Mouse (Mus musculus) cerebellum, adult 11-12 months (tissue): Measurements from ENCODE around the gene Scgb3a1.

Source experiments
- DNase-seq: peaks from one replicate; pipeline ENCODE4 v3.0.0; 2022

Gene Scgb3a1

DNA sequence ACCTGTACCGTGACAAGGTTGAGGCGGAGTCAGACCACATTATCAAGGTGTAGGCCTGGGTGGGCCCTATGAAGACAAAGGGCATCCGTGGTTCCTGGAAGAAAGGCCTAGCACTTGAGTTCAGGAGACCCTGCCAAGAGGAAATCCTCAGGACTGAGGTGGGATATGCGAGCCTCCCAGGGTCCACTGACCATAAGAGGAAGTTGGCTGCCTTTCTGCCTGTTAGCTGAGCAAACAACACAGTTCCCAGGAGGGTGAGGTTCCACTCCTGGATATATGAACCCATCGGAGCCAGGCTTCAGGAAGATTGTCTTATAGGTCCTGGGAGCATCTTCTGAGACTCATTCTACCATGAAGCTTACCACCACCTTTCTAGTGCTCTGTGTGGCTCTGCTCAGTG, at the start of gene Scgb3a1:
Scgb3a1 (plus strand) TSS at position 301 of the 400 bp plus-strand sequence.
- no peak for DNase-seq

DNA sequence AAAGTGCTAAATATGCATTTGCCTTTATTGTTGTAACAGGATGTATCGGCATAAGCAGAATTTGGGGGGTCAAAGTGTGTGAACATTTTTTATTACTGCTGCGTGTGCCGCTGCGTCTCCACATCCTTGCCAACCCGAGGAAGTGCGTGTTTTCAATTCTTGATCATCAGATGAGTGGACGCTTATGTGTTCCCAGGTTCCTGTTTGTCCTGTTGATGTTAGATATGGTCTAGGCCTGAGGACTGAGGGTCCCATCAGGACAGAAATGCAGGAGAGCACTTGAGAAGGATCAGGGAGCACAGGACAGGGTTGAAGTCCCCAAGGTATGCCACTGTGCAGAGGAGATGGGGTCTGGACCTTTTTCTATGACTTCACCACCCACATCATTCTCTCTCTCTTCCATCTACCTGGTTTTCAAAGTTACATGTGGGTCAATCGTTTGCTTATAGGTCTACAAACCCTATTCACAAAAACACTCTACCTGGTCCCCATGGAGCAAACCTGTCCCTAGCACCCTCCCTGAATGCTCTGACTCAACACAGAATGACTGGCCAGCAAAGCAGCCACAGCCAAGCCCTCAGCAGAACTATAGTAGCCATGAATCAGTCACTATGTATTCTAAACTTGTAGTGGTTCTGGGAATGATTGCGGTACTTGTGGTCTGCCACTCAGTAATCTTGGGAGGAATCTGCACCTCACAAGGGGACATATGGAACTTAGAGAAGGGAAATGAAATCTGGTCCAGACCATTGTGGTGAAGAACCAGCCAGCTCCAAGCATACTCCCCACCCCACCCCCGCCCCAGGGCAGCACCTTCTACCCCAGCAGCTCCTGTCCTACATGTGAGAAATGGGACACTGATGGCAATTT, 47.3 kb upstream of the Scgb3a1 start:
- DNase-seq, result no peak

DNA sequence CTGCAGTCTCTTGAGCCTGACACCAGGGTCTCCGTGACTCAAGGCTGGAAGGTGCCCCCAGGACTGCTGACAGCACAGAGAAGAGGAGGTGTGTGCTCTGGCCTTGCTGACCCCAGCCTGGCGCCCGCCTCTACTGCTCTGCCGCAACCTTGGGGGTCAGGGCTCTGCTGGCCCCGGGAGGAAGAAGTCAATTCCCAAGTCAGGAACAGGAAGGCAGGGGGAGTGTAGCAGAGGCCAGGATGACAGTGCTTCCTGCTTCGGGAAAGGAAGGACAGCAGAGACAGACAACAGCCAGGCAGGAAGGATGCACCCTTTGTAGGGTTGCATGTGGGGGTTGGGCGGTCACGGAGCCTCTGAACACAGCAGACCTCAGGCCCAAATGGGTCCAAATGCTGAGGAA, 44.9 kb upstream of the Scgb3a1 start:
- no peak for DNase-seq

DNA sequence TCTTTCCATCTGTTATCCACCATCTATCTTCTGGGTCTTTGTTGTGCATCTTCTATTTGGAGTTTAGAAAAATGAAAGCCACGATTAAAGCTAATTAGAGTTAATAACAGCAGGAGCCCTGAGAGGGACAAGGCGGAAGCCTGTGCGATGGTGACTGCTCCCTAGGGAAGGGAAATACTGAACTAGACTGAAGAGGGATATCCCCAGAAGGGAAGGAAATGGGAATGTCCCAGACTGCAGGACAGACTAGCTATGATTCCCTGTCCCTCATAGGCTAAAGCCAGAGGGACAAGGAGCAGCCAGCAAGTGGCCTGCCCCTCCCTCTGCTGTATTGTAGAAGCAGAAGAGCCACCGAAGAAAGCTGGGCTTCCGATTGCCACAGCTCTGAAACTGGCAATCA, 41.5 kb upstream of the Scgb3a1 start:
- no peak for DNase-seq

DNA sequence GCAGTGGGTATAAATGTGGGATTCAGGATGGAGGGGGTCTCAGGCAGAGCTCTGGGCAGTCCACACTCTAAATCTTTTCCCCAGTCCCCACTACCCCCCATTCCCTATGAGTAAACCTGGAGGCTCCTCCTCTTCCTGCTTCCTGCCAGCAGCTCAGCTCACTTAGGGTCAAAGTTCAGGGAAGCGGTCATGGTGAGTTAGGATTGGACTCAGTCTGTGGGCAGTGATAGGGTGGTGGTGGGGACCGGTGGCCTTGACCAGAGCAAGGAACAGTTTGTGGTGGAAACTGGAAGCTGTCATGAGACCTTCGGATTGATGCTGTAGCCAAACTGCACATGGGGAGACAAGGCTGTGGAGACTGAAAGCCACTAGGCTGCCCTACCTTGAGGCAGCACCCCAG, 39.3 kb upstream of the Scgb3a1 start:
- no peak for DNase-seq

DNA sequence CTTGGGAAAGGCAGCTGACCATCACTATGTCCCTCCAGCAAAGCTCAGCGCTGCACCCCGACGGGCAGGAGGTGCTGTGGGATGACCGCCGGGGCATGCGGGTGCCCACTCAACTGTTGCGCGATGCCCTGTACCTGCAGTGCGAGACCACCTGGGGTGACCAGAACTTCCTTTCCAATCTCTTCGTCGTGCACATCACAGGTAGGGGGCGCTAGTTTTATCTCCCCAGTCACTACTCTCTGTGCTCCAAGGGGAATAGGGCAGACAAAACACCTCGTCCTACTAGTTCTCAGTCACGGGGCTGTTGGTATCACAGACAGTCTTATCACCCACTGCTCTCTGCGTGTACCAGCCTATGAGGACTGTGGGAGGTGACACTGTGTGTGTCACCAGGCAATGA, 37.5 kb upstream of the Scgb3a1 start:
- no peak for DNase-seq

DNA sequence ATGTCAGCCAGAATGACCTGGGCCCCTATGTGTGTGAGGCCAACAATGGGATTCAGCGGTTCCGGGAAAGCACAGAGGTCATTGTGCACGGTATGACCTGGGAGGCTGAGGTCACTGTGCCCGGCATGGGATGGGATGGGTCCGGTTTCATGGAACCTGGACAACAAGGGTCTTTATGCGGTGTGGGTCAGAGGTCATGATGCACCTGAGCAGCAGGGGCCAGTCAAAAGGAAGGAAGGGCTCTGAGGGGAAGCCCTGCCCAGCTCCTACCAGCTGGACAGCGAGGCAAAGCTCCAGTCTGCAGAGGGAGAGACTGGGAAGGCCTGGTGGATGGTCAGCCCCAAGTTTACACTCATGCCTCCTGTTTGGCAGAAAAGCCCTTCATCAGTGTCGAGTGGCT, 36.7 kb upstream of the Scgb3a1 start:
- DNase-seq, result no peak

DNA sequence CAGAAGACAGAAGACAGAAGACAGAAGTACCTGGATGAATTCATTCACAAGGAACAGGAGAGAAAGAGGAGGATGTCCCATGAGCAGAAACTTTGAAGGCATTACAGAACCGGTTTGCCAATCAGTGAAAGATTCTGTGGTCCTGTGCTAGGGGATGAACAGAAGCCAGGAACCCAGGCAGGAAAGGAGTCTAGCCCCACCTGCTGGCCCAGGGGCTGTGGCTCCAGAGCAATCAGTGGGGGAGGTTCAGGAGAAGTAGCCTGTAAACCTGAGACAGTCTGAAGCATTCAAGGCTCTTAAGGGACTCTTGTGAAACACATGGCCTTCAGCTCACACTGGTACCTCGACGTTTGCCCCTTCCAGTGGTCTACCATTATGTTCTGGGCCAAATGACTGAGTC, 32.3 kb upstream of the Scgb3a1 start:
- no peak for DNase-seq

DNA sequence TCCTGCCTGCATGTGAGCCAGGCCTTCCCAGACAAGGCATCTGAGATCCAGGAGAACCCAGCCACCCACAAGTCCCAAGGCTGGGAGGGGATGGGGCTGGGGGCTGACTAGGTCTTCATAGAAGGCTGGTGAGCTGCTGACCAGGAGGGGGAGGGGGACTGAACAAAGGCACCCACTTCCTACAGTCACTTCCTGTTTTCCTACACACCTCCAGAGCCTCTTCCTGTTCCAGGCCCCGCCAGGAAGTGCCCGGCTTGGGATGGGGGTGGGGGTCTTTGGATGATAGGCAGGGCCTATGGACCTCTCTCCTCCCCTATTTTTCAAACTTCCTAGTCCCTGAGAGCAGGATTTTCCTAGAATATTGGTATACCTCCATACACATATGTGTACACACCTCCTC, 31.2 kb upstream of the Scgb3a1 start:
- no peak for DNase-seq

DNA sequence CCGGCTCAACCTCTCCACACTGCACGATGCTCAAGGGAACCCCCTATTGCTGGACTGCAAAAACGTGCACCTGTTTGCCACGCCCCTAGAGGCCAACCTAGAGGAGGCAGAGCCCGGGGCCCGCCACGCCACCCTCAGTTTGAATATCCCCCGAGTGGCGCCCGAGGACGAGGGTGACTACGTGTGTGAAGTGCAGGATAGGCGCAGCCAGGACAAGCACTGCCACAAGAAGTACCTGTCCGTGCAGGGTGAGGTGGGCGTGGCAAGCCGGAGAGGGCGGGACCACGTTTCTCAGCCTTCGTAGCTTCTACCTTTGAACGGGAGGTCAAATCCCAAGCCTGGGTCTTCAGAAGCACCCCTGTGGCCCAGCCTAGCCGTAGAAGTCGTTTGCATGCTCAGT, 29.3 kb upstream of the Scgb3a1 start:
- DNase-seq, result no peak

DNA sequence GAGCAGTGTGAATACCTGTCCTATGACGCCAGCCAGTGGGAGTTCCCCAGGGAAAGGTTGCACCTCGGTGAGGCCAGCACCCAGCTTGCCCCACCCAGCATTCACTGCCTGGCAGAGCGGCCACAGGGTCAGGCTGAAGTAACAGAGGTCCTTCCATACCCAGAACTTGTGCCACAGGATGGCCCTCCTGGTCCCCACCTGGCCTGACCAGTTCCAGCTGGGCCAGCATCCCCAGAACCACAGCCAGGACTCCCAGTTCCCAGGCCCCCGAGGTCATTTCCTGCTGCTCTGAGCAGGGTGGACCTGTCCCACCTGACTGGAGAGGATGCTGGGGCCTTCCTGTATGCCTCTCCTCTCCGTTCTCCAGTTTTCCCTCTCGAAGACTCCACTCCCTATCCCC, 27.7 kb upstream of the Scgb3a1 start:
- DNase-seq, result no peak

DNA sequence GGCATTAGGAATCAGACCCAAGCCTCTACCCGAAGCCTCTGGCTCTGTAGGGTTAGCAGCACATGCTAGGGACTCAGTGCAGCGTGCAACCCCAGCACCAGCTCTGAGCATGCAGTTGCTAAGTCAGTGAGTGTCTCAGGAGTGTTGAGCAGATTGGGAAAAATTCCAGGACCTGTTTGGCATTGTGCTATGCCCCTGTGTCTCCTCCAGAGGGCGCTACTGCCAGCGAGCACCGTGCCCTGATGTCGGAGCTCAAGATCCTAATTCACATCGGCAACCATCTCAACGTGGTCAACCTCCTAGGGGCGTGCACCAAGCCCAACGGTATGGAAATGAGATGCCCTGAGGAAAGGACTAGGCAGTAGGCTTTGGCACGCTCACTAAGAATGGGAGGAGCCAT, 27.0 kb upstream of the Scgb3a1 start:
- no peak for DNase-seq

DNA sequence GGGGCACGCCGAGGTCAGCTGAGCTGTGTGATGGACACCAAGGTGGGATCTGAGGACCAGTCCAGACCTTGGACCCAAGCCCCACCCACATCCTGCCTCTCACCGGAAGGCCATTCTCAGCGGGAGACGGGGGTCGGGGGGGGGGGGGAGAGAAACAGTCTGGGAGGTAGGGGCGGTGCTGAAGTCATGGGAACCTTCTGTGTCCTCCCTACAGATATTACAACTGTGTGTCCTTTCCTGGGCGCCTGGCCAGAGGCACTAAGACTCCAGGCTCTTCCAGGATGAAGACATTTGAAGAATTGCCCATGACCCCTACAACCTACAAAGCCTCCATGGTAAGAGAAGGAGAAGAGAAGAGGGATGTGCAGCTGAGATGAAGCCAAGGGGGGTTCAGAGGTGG, 17.7 kb upstream of the Scgb3a1 start:
- no peak for DNase-seq

DNA sequence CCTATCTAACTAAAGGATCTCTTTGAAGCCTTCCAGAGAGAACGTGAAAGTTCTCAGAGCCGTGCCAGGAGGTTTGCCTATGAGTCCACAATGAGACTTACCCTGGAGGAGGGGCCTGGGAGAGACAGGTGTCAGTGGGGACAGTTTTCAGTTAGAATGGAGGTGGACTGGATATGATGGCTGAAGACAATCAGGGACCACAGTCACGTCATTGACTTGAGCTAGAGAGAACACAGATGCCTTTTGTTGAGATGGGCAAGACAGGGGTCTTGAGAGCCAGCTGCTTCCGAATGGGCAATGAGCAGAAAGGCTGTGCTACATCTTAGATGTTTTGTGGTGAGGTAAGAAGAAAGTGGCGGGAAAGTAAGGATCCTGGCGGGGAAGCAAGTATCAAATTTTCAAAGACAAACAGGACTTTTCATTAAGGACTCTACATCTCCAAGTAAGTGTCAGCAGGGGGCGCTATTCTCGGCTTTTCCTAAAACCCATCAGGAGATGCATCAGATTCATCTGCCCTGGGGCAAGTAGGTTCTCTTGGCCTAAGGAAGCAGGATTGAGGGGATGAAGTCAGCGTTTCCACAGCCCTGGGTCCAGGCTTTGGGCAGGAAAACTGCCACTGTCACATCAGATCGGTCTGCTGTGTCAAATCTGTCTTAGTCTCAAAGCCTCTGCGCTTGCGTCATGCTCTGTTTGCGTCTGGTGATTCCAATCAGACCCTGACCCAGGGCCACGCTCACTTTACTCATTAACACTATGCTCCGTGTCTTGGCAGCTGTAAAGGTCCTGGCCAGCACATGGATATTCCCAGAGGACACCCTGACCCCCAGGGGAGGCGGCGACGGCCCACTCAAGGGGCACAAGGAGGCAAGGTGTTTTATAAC, 13.1 kb upstream of the Scgb3a1 start:
- DNase-seq, result no peak

DNA sequence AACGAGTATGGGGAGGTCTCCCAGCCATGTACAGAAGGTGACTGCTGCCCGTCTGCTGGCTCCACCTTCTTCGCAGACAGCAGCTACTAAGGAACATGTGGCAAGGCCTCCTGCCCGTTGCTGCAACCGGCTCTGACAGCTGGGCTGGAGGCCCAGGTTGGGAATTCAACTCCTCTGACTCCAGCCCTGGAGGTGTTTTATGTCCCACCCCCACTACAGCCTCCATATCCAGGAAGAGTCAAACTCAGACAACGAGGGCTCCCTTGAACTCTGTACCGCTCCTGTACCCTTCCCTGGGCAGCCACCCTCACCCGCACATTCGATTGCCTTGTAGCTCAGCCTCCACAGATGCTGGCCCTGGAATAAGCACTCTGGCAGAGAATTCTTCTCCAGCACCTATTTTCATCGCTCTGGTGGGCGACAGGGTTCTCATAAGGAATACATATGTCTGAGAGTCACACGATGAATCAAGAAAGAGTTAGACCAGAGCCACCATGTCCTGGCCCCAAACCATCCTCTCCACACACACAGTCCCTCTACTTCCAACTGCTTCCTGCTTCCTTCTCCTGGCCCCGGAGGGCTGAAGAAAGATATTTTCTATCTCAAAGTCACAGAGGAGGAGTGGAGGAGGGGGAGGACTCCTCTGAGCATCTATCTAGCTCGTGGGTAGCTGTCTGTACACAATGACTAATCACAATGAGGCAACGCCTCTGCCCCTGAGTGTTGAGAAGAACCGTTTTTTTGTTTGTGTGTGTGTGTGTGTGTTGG, 12.2 kb upstream of the Scgb3a1 start:
- DNase-seq, result no peak

DNA sequence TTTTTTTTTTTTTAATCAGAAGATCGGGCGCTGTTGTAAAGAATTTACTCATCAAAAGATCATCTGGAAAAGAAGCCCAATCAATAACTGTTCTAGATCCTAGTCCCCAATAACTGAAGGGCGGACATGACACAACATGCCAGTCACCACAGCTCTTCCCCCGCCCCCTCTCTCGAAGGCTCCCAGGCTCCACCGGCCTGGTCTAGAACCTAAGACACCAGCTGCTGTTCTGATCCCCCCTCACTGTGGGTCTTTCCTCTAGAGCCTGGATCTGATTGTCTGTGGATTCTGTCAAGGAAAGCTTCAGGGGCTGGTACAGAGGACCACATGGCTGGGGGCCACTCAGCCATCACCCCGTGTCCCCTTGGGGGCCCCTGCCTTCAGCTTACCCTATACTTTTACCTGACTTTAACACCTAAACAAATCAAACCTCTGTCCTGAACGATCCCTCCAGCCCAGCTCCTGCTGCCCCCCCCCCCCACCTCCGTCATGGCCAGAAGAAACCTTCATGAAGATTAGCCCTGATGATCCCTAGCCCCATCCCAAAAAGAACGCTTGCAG, 11.6 kb upstream of the Scgb3a1 start:
- no peak for DNase-seq

DNA sequence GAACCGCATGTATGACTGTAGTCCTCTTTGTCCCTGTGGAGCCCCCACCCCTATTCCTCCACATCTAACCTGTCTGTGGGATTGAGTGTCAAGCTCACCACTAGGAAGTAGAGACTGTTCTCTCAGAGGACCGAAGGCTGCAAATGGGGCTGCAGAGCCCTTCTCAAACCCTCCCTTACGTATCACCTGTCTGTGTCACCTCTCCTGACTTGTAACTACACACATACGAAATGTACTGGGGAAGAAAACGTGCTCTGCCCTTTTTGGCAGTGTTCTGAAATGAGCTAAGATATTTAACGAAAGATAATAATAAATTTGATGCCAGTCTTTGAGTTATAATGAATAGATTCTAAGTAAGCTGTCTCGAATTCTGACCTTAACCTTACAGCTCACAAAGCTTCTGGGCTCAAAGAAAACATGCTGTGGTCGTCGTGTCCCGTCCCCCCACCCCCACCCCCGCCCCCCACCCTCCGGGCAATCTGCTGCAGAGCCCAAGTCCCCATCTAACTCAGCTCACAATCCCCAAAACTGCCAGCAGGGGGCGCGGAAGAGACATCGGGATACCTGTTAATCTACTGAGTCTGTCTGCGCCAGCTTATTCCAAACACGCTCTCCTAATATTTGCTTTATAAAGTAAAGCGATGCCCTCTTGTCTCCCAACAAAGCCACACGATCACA, 10.9 kb upstream of the Scgb3a1 start:
- peak; percentile 52 for DNase-seq

DNA sequence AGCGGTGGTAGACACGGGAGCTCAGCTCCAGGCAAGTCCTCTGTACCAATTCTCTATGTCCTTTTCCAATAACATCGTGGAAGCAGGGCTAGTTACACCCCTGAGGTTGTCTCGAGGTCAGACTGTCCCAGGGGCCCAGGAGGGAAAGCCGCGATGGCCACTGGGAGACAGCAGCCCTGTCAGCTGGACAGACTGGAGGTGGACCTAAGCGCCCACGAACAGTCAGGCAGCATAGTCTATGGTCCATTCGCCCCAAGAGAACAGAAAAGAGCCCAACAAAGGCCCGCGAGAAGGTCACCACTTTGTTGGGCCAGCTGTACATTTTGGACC, 10.4 kb upstream of the Scgb3a1 start:
- no peak for DNase-seq

DNA sequence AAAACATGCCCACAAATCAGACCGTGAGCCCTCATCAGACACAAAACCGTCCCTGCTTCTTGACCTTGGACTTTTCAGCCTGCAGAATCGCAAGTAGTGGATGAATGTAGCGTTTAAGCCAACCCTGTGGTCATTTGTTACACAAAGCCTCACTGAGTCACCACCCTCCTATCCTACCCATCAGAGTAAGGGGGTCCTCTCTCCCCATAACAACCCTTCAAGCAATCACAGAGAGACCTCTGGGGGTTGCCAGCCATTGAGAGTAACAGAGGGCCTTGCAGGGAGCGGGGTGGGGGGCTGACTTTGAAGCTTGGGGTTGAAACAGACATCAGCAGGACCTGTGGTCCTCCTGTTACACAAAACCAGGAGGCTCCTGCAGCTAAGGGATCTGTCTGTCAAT, 8.8 kb upstream of the Scgb3a1 start:
- no peak for DNase-seq

DNA sequence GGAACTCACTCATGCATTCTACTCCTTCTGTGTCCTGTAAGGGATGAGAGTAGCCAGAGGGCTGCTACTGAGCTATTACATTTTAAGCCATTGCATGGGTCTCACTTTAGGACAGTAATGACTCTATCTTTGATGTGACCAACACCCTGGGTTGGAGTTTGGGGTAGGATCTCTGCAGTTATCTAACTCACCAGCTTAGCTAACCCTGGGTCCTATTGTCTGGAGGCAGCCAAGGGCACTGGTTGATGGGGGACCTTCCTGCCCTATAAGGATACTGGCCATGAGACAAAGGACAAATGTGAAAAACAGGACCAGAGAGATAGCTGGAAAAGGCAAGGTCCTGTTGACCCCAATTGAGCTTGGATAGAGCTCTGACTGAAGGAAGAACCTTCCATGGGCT, 7.9 kb upstream of the Scgb3a1 start:
- DNase-seq, result no peak

DNA sequence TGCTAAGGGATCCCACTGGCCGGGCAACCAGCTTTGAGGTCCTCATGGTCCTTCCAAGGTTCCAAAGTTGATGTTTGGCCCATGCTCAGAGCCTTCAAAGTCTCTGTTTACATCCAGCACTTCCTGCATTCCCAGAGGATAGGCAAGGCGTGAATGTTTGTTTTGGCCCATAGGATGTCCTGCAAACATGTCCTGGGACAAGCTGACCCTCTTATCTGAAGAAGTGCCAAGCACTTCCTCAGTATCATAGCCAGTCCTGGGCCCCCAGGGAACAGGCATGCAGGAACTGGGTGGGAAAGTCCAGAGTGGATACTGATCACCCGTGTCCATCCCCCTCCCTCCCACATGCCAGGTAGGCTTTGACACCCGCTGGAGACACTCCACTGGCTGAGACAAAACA, 5.3 kb upstream of the Scgb3a1 start:
- no peak for DNase-seq

DNA sequence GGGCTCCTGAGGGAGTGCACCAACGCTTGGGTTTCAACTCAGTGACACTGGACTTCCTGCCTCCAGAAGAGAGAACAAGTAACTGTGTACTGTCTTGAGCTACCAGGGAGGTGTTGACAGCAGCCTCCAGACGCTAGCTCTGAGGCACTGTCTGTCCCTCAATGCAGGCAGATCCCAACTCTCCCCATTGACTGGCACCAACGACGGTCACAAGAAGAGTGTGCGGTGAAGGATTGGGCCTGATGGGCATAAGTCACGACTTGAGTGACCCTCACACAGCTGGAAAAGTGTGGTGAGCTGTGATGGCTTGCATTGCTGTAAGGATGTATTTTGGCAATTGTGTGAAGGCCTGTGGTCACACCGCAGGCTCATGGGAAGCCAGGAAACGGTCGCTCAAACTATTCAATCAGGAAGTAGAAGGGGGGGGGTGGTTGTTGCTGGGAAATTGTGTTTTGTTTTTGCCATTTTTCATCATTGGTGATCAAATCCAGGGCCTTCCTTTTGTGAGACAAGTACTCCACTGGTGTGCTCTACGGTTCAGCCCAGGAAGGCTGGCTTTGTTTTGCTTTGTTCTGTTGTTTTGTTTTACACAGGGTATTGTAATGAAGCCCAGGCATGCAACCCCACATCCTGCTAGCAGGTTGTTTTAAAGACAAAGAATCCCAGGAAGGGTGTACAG, 4.5 kb upstream of the Scgb3a1 start:
- DNase-seq, result no peak
